Mouse (Mus musculus): ENCODE data around the gene Scnn1a. TPM values are rescaled to one million over a fixed set of nuclear protein-coding genes. Genes with fewer than 3 reads are reported as not detected.
A peak's percentile ranks its signal among the peaks of the same experiment; 100 is the strongest.

The Scnn1a gene
- polyA plus RNA-seq, 1 experiment from 2014 or later, result 16.9 TPM

- H3K9me3 ChIP-seq (ENCODE audit: control insufficient read depth), result no peaks in the 10 kb centered on the region
- H3K36me3 ChIP-seq (ENCODE audit: control insufficient read depth, insufficient read depth), result no peaks in the 10 kb centered on the region
- H3K27me3 ChIP-seq (replicated peaks; ENCODE audit: control insufficient read depth, insufficient read depth, low read length), result no peaks in the 10 kb centered on the region; the same call in 1 of the 2 replicates
- no peak overlapping the region for H3K27ac ChIP-seq (ENCODE audit: low read depth, low read length)
- no peak overlapping the region for H3K9ac ChIP-seq (ENCODE audit: low read depth, low read length)
- 34% methylated on average over 26 of the region's 26 CpGs for WGBS
- TF ChIP-seq CTCF (IDR thresholded peaks at IDR 0.05; ENCODE audit: low read depth), result peak; percentile 20; the same call in 1 of the 2 replicates
- peak overlapping the region; percentile 30; the same call in 1 of the 2 replicates for H3K4me2 ChIP-seq (replicated peaks; ENCODE audit: low read depth)
- no peaks in the 10 kb centered on the region for H3K4me1 ChIP-seq (replicated peaks; ENCODE audit: control insufficient read depth, insufficient read depth, low read length)
- no peak overlapping the region for H3K4me3 ChIP-seq (ENCODE audit: low read depth, low read length)
- ATAC-seq, result no peak
These were observed 826 bp downstream of the Scnn1a start for GRCm38 (mm10) chr6:125321114-125321855.

GRCm38 (mm10) chr6:125322794-125323193, 2.3 kb downstream of the Scnn1a start:
- no peaks in the 10 kb centered on the region for H3K4me1 ChIP-seq (replicated peaks; ENCODE audit: control insufficient read depth, insufficient read depth, low read length)
- ATAC-seq, result no peak
- no peak overlapping the region for H3K4me3 ChIP-seq (ENCODE audit: low read depth, low read length)
- H3K4me2 ChIP-seq (replicated peaks; ENCODE audit: low read depth), result no peak overlapping the region
- no peaks in the 10 kb centered on the region; the same call in 1 of the 2 replicates for H3K27me3 ChIP-seq (replicated peaks; ENCODE audit: control insufficient read depth, insufficient read depth, low read length)
- H3K9ac ChIP-seq (ENCODE audit: low read depth, low read length), result no peak overlapping the region
- no peaks in the 10 kb centered on the region for H3K36me3 ChIP-seq (ENCODE audit: control insufficient read depth, insufficient read depth)
- no peak for TF ChIP-seq CTCF (IDR thresholded peaks at IDR 0.05; ENCODE audit: low read depth)
- no peaks in the 10 kb centered on the region for H3K9me3 ChIP-seq (ENCODE audit: control insufficient read depth)
- WGBS, result 55% methylated on average over 13 of the region's 13 CpGs
- no peak overlapping the region for H3K27ac ChIP-seq (ENCODE audit: low read depth, low read length)

GRCm38 (mm10) chr6:125323547-125323946, 3.1 kb downstream of the Scnn1a start:
- no peaks in the 10 kb centered on the region for H3K4me1 ChIP-seq (replicated peaks; ENCODE audit: control insufficient read depth, insufficient read depth, low read length)
- WGBS, result 46% methylated on average over 6 of the region's 6 CpGs
- no peak overlapping the region for H3K27ac ChIP-seq (ENCODE audit: low read depth, low read length)
- TF ChIP-seq CTCF (IDR thresholded peaks at IDR 0.05; ENCODE audit: low read depth), result no peak
- H3K4me2 ChIP-seq (replicated peaks; ENCODE audit: low read depth), result no peak overlapping the region
- no peaks in the 10 kb centered on the region for H3K9me3 ChIP-seq (ENCODE audit: control insufficient read depth)
- no peak overlapping the region for H3K4me3 ChIP-seq (ENCODE audit: low read depth, low read length)
- H3K27me3 ChIP-seq (replicated peaks; ENCODE audit: control insufficient read depth, insufficient read depth, low read length), result no peaks in the 10 kb centered on the region; the same call in 1 of the 2 replicates
- H3K9ac ChIP-seq (ENCODE audit: low read depth, low read length), result no peak overlapping the region
- H3K36me3 ChIP-seq (ENCODE audit: control insufficient read depth, insufficient read depth), result no peaks in the 10 kb centered on the region
- no peak for ATAC-seq

- Histone ChIP-seq H3K4me1 (replicated peaks; ENCODE audit: control insufficient read depth, insufficient read depth, low read length) (no peaks in the 10 kb centered on the region), H3K4me3 (ENCODE audit: low read depth, low read length) (no peak overlapping the region), H3K9me3 (ENCODE audit: control insufficient read depth) (no peaks in the 10 kb centered on the region), H3K9ac (ENCODE audit: low read depth, low read length) (no peak overlapping the region), H3K4me2 (replicated peaks; ENCODE audit: low read depth) (no peak overlapping the region), H3K27ac (ENCODE audit: low read depth, low read length) (no peak overlapping the region), H3K27me3 (replicated peaks; ENCODE audit: control insufficient read depth, insufficient read depth, low read length) (no peaks in the 10 kb centered on the region; the same call in 1 of the 2 replicates), H3K36me3 (ENCODE audit: control insufficient read depth, insufficient read depth) (no peaks in the 10 kb centered on the region)
- 36% methylated on average over 6 of the region's 6 CpGs for WGBS
- no peak for TF ChIP-seq CTCF (IDR thresholded peaks at IDR 0.05; ENCODE audit: low read depth)
- 0 out of 2 replicates have a peak, but pooled peaks have one; percentile 23 for ATAC-seq
These were observed 4.9 kb downstream of the Scnn1a start for GRCm38 (mm10) chr6:125325337-125325736.

- WGBS, result 83% methylated on average over 5 of the region's 5 CpGs
- H3K9me3 ChIP-seq (ENCODE audit: control insufficient read depth), result no peaks in the 10 kb centered on the region
- no peak overlapping the region for H3K27ac ChIP-seq (ENCODE audit: low read depth, low read length)
- no peak overlapping the region for H3K4me3 ChIP-seq (ENCODE audit: low read depth, low read length)
- no peaks in the 10 kb centered on the region for H3K27me3 ChIP-seq (replicated peaks; ENCODE audit: control insufficient read depth, insufficient read depth, low read length)
- peak; percentile 77 for TF ChIP-seq CTCF (IDR thresholded peaks at IDR 0.05; ENCODE audit: low read depth)
- no peaks in the 10 kb centered on the region for H3K4me1 ChIP-seq (replicated peaks; ENCODE audit: control insufficient read depth, insufficient read depth, low read length)
- H3K9ac ChIP-seq (ENCODE audit: low read depth, low read length), result no peak overlapping the region
- H3K4me2 ChIP-seq (replicated peaks; ENCODE audit: low read depth), result no peak overlapping the region
- no peaks in the 10 kb centered on the region for H3K36me3 ChIP-seq (ENCODE audit: control insufficient read depth, insufficient read depth)
- ATAC-seq, result no peak
These were observed 7.8 kb downstream of the Scnn1a start for GRCm38 (mm10) chr6:125328243-125328642.

GRCm38 (mm10) chr6:125330626-125331326, 10.3 kb downstream of the Scnn1a start:
- no peaks in the 10 kb centered on the region for H3K4me1 ChIP-seq (replicated peaks; ENCODE audit: control insufficient read depth, insufficient read depth, low read length)
- TF ChIP-seq CTCF (IDR thresholded peaks at IDR 0.05; ENCODE audit: low read depth), result peak; percentile 34
- peak overlapping the region; percentile 46 for H3K4me3 ChIP-seq (ENCODE audit: low read depth, low read length)
- no peaks in the 10 kb centered on the region for H3K27me3 ChIP-seq (replicated peaks; ENCODE audit: control insufficient read depth, insufficient read depth, low read length)
- H3K4me2 ChIP-seq (replicated peaks; ENCODE audit: low read depth), result peak overlapping the region; percentile 83
- H3K9ac ChIP-seq (ENCODE audit: low read depth, low read length), result peak overlapping the region; percentile 55
- peak; percentile 91 for ATAC-seq
- 0 out of 2 replicates have a peak overlapping the region, but pooled peaks have one; percentile 24 for H3K27ac ChIP-seq (ENCODE audit: low read depth, low read length)
- under 1% methylated on average over 39 of the region's 39 CpGs for WGBS
- H3K36me3 ChIP-seq (ENCODE audit: control insufficient read depth, insufficient read depth), result no peaks in the 10 kb centered on the region
- H3K9me3 ChIP-seq (ENCODE audit: control insufficient read depth), result no peaks in the 10 kb centered on the region
